Mouse (Mus musculus) kidney, postnatal 25 days (tissue): ENCODE measurements around the gene Exoc7.

Experiments
- DNase-seq, 2 experiments: peaks; one replicate each; pipeline ENCODE4 v3.0.0; 2021; ENCODE audit warnings: mixed read lengths in 2 of 2

Gene Exoc7

GRCm38 (mm10) chr11:116274045-116274666 lies 32.9 kb downstream of the Exoc7 start, which contains the start of gene Srp68:
TSS of gene Srp68 (minus strand) at chr11:116274217.
- peak; percentile 94 to 97 for DNase-seq

- no peak for DNase-seq
These were observed 33.5 kb downstream of the Exoc7 start for GRCm38 (mm10) chr11:116273469-116274044.

GRCm38 (mm10) chr11:116272589-116273468 lies 34.2 kb downstream of the Exoc7 start:
- DNase-seq: no peak

- no peak for DNase-seq
These were observed 37.5 kb downstream of the Exoc7 start for GRCm38 (mm10) chr11:116269560-116269959.

GRCm38 (mm10) chr11:116268313-116268712 lies 38.7 kb downstream of the Exoc7 start:
- no peak for DNase-seq

- DNase-seq: no peak
These were observed 39.4 kb downstream of the Exoc7 start for GRCm38 (mm10) chr11:116267637-116268036.

GRCm38 (mm10) chr11:116265850-116266249 lies 41.2 kb downstream of the Exoc7 start:
- DNase-seq: no peak

- no peak for DNase-seq
These were observed 41.7 kb downstream of the Exoc7 start for GRCm38 (mm10) chr11:116265352-116265751.

GRCm38 (mm10) chr11:116260259-116260658 lies 46.8 kb downstream of the Exoc7 start:
- DNase-seq: peak in 1 of 2 experiments; percentile 59

GRCm38 (mm10) chr11:116259461-116259860 lies 47.6 kb downstream of the Exoc7 start:
- DNase-seq: no peak

GRCm38 (mm10) chr11:116255982-116256675 lies 50.9 kb downstream of the Exoc7 start:
- no peak for DNase-seq

- DNase-seq: no peak
These were observed 51.7 kb downstream of the Exoc7 start for GRCm38 (mm10) chr11:116255090-116255981.

GRCm38 (mm10) chr11:116254627-116255026 lies 52.4 kb downstream of the Exoc7 start:
- peak; percentile 78 to 88 for DNase-seq

GRCm38 (mm10) chr11:116253076-116253600 lies 53.9 kb downstream of the Exoc7 start:
- peak; percentile 36 to 58 for DNase-seq

- no peak for DNase-seq
These were observed 56.1 kb downstream of the Exoc7 start for GRCm38 (mm10) chr11:116250898-116251297.

- peak; percentile 60 to 75 for DNase-seq
These were observed 59.4 kb downstream of the Exoc7 start for GRCm38 (mm10) chr11:116247502-116248222.

- peak; percentile 68 to 87 for DNase-seq
These were observed 61.4 kb downstream of the Exoc7 start for GRCm38 (mm10) chr11:116245616-116246015.

GRCm38 (mm10) chr11:116244580-116244979 lies 62.5 kb downstream of the Exoc7 start:
- peak; percentile 42 to 69 for DNase-seq

GRCm38 (mm10) chr11:116241744-116242235 lies 65.2 kb downstream of the Exoc7 start:
- DNase-seq: peak; percentile 65 to 77

- DNase-seq: peak in 1 of 2 experiments; percentile 64
These were observed 67.2 kb downstream of the Exoc7 start for GRCm38 (mm10) chr11:116239797-116240196.
